Comparison of ENCODE assay signal across 7 mouse cellular contexts in the genomic region with DNA sequence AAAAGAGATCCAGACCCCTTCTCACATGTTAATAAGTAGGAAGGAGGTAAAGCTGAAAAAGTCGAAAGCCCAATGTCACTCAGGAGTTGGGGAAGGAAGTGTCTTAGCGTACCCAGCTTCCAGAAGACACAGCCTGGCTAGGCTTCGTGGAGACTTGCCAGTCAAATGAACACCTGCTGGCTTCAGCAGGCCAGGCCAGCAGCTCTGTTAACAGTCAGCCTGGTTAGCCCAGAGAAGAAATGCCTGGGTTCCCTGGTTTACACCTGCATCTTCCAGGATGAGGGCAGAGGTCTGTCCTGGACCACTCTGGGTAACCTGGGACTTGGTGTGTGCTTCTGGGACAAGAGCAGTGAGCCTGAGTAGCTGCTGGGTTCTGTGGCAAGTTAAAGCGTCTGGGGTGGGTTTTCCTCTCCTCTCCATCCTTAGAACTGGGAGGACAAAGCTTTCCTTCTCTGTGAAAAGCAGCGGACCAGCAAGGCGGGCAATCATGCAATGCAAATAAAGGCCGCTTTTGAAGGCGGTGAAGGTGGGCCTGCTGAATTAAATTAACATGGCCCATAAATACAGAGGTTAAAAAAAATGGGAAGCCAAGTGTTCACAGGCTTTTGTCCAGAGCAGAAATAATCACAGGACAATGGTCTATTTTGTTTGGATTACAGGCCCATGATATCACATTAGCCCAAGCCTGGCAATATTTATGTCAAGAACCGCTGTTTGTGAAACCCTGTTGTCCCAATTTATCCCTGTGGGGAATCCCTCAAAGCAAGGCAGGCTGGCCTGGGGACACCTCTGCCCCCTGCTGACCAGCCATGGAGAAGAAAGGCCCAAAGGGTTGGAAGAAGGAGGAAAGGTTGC.
DNase-seq lines count a peak whose midpoint lies in the region; ATAC-seq lines count a peak whose summit lies in the region.

No protein-coding gene starts in this region.

- peak; percentile 30 for DNase-seq in ovary, postnatal 36 days (ENCODE audit: low spot score)
- DNase-seq in ovary, postnatal 10 days (ENCODE audit: low spot score), result no peak
- DNase-seq in cerebellum, adult 9-10 months, result peak; percentile 76
- peak; percentile 93 for DNase-seq in midbrain, embryonic 11.5 days (ENCODE audit: low spot score, missing footprints)
- DNase-seq in gastrocnemius, postnatal 36 days, result no peak

- intact Hi-C loops in gastrocnemius, postnatal 36 days (cut with DNase I), result loop anchor here (1.0 kb wide), 1 partner anchor 10 kb away; no protein-coding TSS in a partner anchor

- 23% methylated on average over 9 of the region's 9 CpGs for WGBS in hindbrain, embryonic 13.5 days
- 21% methylated on average over 9 of the region's 9 CpGs for WGBS in midbrain, embryonic 11.5 days

- H3K9ac ChIP-seq in hindbrain, embryonic 13.5 days, result no peak overlapping the region
- H3K9ac ChIP-seq in midbrain, embryonic 11.5 days (ENCODE audit: low read length), result no peak overlapping the region

- no peaks in the 10 kb centered on the region for H3K27me3 ChIP-seq in hindbrain, embryonic 13.5 days
- H3K27me3 ChIP-seq in midbrain, embryonic 11.5 days (ENCODE audit: control insufficient read depth, insufficient read depth, low read length), result peaks cover 2% of the 10 kb centered on the region; the same call in 1 of the 2 replicates

- H3K4me3 ChIP-seq in hindbrain, embryonic 13.5 days, result no peak overlapping the region
- no peak overlapping the region for H3K4me3 ChIP-seq in midbrain, embryonic 11.5 days (ENCODE audit: low read depth, low read length)

- H3K36me3 ChIP-seq in hindbrain, embryonic 13.5 days, result no peaks in the 10 kb centered on the region
- no peaks in the 10 kb centered on the region for H3K36me3 ChIP-seq in midbrain, embryonic 11.5 days (ENCODE audit: control insufficient read depth, insufficient read depth, low read length)

- peak overlapping the region; percentile 71 for H3K27ac ChIP-seq in hindbrain, embryonic 13.5 days
- H3K27ac ChIP-seq in midbrain, embryonic 11.5 days (ENCODE audit: low read depth, low read length), result peak overlapping the region; percentile 82

- no peaks in the 10 kb centered on the region for H3K9me3 ChIP-seq in hindbrain, embryonic 13.5 days
- H3K9me3 ChIP-seq in midbrain, embryonic 11.5 days (ENCODE audit: control insufficient read depth, low read length), result no peaks in the 10 kb centered on the region

- H3K4me1 ChIP-seq in hindbrain, embryonic 13.5 days (replicated peaks), result peaks cover 75% of the 10 kb centered on the region
- peaks cover 57% of the 10 kb centered on the region for H3K4me1 ChIP-seq in midbrain, embryonic 11.5 days (ENCODE audit: control insufficient read depth, insufficient read depth, low read length)

- no peak overlapping the region for H3K4me2 ChIP-seq in hindbrain, embryonic 13.5 days
- H3K4me2 ChIP-seq in midbrain, embryonic 11.5 days, result no peak overlapping the region

- no peak for ATAC-seq in hindbrain, embryonic 13.5 days (ENCODE audit: low FRiP score)
- ATAC-seq in midbrain, embryonic 11.5 days (ENCODE audit: low FRiP score), result peak; percentile 66
- ATAC-seq in activated CD4-positive, CD25-positive, alpha-beta regulatory T cell, adult 4 months, result no peak

Comparison
In these comparisons a context has a peak if more than half of its experiments do, and no peak if none do; other contexts are left out.
1. DNase-seq: peak in ovary, postnatal 36 days (single experiment), cerebellum, adult 9-10 months (single experiment) and midbrain, embryonic 11.5 days (single experiment); none in ovary, postnatal 10 days (single experiment) and gastrocnemius, postnatal 36 days (0 of 2).